Mouse (Mus musculus): ENCODE results near the gene Pycard.
"Not testable (repeated sequence)": the region's sequence is repeated elsewhere in the genome, so short reads cannot be mapped to it uniquely, and the experiment has no call there.

Gene Pycard

DNA sequence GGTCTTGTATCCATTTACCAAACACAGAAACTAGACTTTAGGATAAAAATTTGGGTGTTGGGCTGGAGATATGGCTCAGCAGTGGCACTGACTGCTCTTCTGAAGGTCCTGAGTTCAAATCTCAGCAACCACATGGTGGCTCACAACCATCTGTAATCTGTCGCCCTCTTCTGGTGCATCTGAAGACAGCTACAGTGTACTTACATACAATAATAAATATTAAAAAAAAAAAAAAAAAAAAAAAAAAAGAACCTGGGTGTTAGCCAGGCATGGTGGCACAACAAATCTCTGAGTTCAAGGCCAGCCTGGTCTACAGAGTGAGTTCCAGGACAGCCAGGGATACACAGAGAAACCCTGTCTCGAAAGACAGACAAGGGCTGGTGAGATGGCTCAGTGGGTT is 51.6 kb downstream of the Pycard start:
- DNase-seq (ENCODE audit: extremely low spot score, low spot score): not testable (repeated sequence)

All from neural tube, embryonic 10.5 days (tissue).